Mouse (Mus musculus): ENCODE data around the gene Slc8b1. TPM values are rescaled to one million over a fixed set of nuclear protein-coding genes. Genes with fewer than 3 reads are reported as not detected.

Gene Slc8b1
- polyA plus RNA-seq, 1 experiment from 2014 or later, result 3.0 TPM

DNA sequence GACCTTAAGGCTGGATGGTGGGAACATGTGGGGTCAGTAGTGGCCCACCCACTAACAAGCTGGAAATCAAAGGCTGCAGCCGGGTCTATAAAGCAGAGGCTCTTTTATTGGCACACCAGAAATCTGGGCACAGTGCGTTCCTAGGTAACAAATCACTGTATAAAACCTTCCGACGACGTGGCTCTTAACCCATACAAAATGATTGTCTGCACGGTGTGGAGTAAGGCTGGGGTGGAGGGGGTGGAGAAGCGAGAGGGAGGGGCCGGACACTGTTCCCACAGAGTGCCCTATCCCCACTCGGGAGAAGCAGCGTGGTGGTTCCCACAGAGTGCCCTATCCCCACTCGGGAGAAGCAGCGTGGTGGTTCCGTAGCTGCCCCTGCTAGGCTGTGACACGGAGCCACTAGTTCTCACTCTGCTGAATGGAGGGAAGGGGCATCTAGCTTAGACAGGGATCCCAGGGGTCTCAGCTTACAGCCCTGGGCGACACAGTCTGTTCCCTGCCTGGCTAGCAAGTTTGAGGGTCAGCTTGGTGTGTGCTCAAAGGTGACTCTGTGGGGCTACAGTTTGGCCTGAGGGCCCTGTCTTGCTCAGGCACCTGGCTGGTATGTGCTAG, 23.2 kb downstream of the Slc8b1 start:
- 13% methylated on average over 15 of the region's 15 CpGs for WGBS
- Histone ChIP-seq H3K4me3 (no peak overlapping the region), H3K27ac (replicated peaks) (peak overlapping the region; percentile 75), H3K9me3 (no peaks in the 10 kb centered on the region), H3K36me3 (peaks cover 26% of the 10 kb centered on the region), H3K4me1 (replicated peaks) (peaks cover 31% of the 10 kb centered on the region), H3K9ac (peak overlapping the region; percentile 12; the same call in 1 of the 2 replicates), H3K4me2 (no peak overlapping the region), H3K27me3 (no peaks in the 10 kb centered on the region)
- peak; percentile 62; the same call in 1 of the 2 replicates for ATAC-seq (ENCODE audit: low read depth)

DNA sequence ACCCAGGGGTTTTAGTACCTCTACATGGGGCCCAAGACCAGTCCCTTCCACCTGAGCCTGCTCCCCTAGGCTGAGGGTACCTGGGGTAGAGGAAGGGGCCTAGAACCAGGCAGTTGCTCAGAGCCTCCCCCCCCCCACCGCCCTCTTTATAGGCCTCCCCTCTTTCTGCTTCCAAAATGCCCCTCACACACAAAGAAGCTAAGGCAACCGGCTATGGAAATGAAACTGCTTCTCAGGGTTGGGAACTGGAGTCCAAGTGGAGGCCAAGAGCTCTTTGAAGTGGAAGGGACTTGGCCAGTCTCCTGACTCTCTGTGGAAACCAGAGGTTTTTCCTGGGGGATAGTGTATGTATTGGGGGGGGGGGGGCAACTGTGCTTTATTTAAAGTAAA, 23.7 kb downstream of the Slc8b1 start:
- 35% methylated on average over 2 of the region's 2 CpGs for WGBS
- Histone ChIP-seq H3K27ac (replicated peaks) (peak overlapping the region; percentile 75), H3K4me2 (no peak overlapping the region), H3K9me3 (no peaks in the 10 kb centered on the region), H3K27me3 (no peaks in the 10 kb centered on the region), H3K4me3 (no peak overlapping the region), H3K9ac (peak overlapping the region; percentile 12; the same call in 1 of the 2 replicates), H3K36me3 (peaks cover 31% of the 10 kb centered on the region), H3K4me1 (replicated peaks) (peaks cover 31% of the 10 kb centered on the region)
- peak; percentile 58; the same call in 1 of the 2 replicates for ATAC-seq (ENCODE audit: low read depth)

DNA sequence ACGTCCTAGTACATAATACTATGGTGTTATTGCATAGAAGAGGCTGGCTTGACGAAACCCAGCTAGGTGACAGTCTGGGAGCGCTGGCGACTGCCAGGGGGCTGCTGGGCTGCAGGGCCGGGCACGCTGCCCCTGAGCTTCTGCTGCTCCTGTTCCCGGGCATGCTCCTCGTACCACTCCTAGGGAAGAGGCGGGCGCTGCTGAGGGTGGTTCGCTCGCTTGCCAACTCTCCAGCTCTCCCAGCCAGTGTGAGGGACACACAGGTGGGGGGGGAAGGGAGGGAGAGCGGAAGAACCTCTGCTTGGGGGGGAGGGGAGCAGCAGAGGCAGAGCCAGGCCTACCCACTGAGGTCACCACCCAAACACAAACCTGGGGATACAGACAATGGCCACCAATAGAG, 25.1 kb downstream of the Slc8b1 start:
- peaks cover 43% of the 10 kb centered on the region for H3K36me3 ChIP-seq
- no peak overlapping the region for H3K4me3 ChIP-seq
- H3K27ac ChIP-seq (replicated peaks), result 0 out of 2 replicates have a peak overlapping the region, but pooled peaks have one; percentile 28
- no peak for ATAC-seq (ENCODE audit: low read depth)
- H3K27me3 ChIP-seq, result no peaks in the 10 kb centered on the region
- 0 out of 2 replicates have a peak overlapping the region, but pooled peaks have one; percentile 17 for H3K9ac ChIP-seq
- no peaks in the 10 kb centered on the region for H3K9me3 ChIP-seq
- peaks cover 31% of the 10 kb centered on the region for H3K4me1 ChIP-seq (replicated peaks)
- WGBS, result 74% methylated on average over 13 of the region's 13 CpGs
- H3K4me2 ChIP-seq, result no peak overlapping the region

DNA sequence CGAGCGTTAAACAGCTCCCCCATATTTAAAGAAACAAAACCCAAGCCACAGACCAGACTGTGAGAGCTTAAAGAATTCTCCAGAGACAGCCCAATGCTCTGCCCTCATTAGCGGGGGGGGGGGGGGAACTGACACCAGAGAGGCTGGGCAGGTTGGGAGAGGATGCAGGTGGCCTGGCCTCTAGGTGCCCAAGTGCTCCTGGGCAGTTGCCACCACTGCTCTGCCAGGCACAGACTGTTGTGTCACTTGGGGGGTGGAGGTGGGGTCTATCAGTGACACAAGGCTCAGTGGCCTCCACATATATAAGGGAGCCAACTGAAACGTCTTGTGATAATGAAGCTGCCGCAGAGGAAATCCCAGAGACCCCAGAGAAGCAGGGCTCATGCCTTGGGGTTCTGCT, 25.7 kb downstream of the Slc8b1 start:
- Histone ChIP-seq H3K27ac (replicated peaks) (no peak overlapping the region), H3K4me2 (no peak overlapping the region), H3K9me3 (no peaks in the 10 kb centered on the region), H3K36me3 (peaks cover 49% of the 10 kb centered on the region), H3K9ac (no peak overlapping the region), H3K4me1 (replicated peaks) (peaks cover 31% of the 10 kb centered on the region), H3K27me3 (no peaks in the 10 kb centered on the region), H3K4me3 (no peak overlapping the region)
- ATAC-seq (ENCODE audit: low read depth), result no peak
- 74% methylated on average over 5 of the region's 5 CpGs for WGBS

DNA sequence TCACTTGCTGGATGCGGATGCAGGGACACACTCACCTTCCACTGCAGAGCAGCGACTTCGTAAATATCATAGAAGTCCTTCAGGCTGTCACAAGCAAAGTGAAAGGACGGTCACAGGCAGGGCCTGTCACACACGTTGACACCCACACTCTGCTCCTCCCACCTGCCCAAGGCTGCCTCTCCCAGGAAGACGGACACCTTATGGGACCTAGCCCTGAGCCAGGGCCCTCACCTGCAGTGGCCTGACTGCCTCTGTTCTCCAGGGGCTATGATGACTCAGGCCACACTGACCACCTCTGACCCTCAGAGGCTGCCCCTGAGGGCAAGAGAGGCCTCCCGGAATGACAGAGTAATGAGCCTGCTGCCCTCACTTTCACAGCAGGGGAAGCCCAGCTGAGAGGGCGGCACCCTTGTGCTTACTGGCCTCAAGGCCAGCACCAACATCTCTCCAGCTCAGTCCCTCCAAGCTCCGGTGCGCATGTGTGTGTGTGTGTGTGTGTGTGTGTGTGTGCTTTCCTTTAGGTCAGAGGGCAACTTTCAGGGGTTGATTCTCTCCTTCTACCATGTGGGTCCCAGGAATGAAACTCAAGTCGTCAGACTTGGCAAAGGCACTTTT, 37.4 kb downstream of the Slc8b1 start:
- WGBS, result 66% methylated on average over 11 of the region's 11 CpGs
- no peak for ATAC-seq (ENCODE audit: low read depth)
- H3K36me3 ChIP-seq, result peaks cover 70% of the 10 kb centered on the region

GRCm38 (mm10) chr5:120550137-120550536, 39.2 kb downstream of the Slc8b1 start:
- 83% methylated on average over 5 of the region's 5 CpGs for WGBS
- H3K4me3 ChIP-seq, result no peak overlapping the region
- H3K4me2 ChIP-seq, result no peak overlapping the region
- no peaks in the 10 kb centered on the region for H3K4me1 ChIP-seq (replicated peaks)
- no peak for ATAC-seq (ENCODE audit: low read depth)
- no peak overlapping the region for H3K9ac ChIP-seq
- H3K27ac ChIP-seq (replicated peaks), result no peak overlapping the region
- no peaks in the 10 kb centered on the region for H3K27me3 ChIP-seq
- peaks cover 71% of the 10 kb centered on the region for H3K36me3 ChIP-seq
- no peaks in the 10 kb centered on the region for H3K9me3 ChIP-seq

More for the DNA sequence above, 37.4 kb downstream of the Slc8b1 start:
- Histone ChIP-seq H3K27ac (replicated peaks) (no peak overlapping the region), H3K4me3 (no peak overlapping the region), H3K9ac (no peak overlapping the region), H3K4me1 (replicated peaks) (no peaks in the 10 kb centered on the region), H3K27me3 (no peaks in the 10 kb centered on the region), H3K4me2 (no peak overlapping the region), H3K9me3 (no peaks in the 10 kb centered on the region)

DNA sequence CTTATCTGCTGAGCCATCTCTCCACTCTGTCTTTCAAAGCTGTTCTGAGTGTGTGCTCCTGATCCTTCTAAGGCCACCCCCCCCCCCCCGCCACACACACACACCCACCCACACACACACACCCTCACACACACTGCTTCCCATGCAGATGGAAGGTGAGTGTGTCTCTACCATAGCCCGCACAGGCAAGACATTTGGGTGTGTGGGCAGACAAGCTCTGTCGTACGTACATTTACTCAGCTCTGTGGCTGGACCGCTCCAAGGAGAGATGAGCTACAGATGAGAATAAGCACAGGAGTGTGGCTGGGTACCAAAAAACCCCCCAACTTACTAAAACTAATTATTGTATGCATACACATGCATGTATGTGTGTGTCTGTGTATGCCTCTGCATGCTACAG, 39.7 kb downstream of the Slc8b1 start:
- Histone ChIP-seq H3K27me3 (no peaks in the 10 kb centered on the region), H3K36me3 (peaks cover 76% of the 10 kb centered on the region), H3K9ac (no peak overlapping the region), H3K4me1 (replicated peaks) (no peaks in the 10 kb centered on the region), H3K4me3 (no peak overlapping the region), H3K9me3 (no peaks in the 10 kb centered on the region), H3K4me2 (no peak overlapping the region), H3K27ac (replicated peaks) (no peak overlapping the region)
- no peak for ATAC-seq (ENCODE audit: low read depth)
- WGBS, result 95% methylated on average over 5 of the region's 5 CpGs

DNA sequence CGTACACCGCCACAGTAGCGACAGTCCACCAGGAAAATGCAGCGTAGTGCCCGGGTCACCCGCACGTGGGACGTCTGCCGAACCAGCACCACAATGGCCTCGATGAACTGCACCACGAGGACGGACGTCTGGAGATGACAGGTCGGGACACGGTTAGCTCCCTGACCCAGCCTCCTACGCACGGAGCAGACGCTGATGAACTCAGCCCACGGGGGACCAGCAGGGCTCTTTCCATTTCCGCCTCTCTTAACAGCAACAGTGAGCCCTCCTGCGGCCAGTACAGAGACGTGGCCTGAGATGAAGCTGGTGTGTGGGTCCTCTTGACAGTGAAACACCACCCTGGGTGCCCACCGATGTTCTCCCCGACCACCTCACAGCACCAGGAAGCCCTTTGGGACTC, 44.9 kb downstream of the Slc8b1 start:
- Histone ChIP-seq H3K4me1 (replicated peaks) (peaks cover 25% of the 10 kb centered on the region), H3K36me3 (peaks cover 65% of the 10 kb centered on the region), H3K27ac (replicated peaks) (no peak overlapping the region), H3K4me3 (no peak overlapping the region), H3K4me2 (no peak overlapping the region), H3K9ac (peak overlapping the region; percentile 31; the same call in 1 of the 2 replicates), H3K9me3 (no peaks in the 10 kb centered on the region), H3K27me3 (no peaks in the 10 kb centered on the region)
- 83% methylated on average over 24 of the region's 24 CpGs for WGBS
- ATAC-seq (ENCODE audit: low read depth), result no peak

GRCm38 (mm10) chr5:120558041-120558440, 47.1 kb downstream of the Slc8b1 start:
- WGBS, result 77% methylated on average over 8 of the region's 8 CpGs
- ATAC-seq (ENCODE audit: low read depth), result no peak

GRCm38 (mm10) chr5:120558762-120559161, 47.8 kb downstream of the Slc8b1 start:
- Histone ChIP-seq H3K36me3 (peaks cover 37% of the 10 kb centered on the region), H3K4me1 (replicated peaks) (peaks cover 52% of the 10 kb centered on the region), H3K4me2 (no peak overlapping the region), H3K9ac (peak overlapping the region; percentile 47), H3K27me3 (no peaks in the 10 kb centered on the region), H3K9me3 (no peaks in the 10 kb centered on the region), H3K4me3 (no peak overlapping the region), H3K27ac (replicated peaks) (peak overlapping the region; percentile 14)
- ATAC-seq (ENCODE audit: low read depth), result no peak
- 66% methylated on average over 14 of the region's 14 CpGs for WGBS

More at GRCm38 (mm10) chr5:120558041-120558440, 47.1 kb downstream of the Slc8b1 start:
- Histone ChIP-seq H3K4me2 (no peak overlapping the region), H3K4me1 (replicated peaks) (peaks cover 44% of the 10 kb centered on the region), H3K27me3 (no peaks in the 10 kb centered on the region), H3K9ac (peak overlapping the region; percentile 17; the same call in 1 of the 2 replicates), H3K27ac (replicated peaks) (peak overlapping the region; percentile 14; the same call in 1 of the 2 replicates), H3K9me3 (no peaks in the 10 kb centered on the region), H3K36me3 (peaks cover 44% of the 10 kb centered on the region), H3K4me3 (no peak overlapping the region)

- 0 out of 2 replicates have a peak overlapping the region, but pooled peaks have one; percentile 12 for H3K9ac ChIP-seq
- H3K9me3 ChIP-seq, result no peaks in the 10 kb centered on the region
- peaks cover 64% of the 10 kb centered on the region for H3K4me1 ChIP-seq (replicated peaks)
- no peak overlapping the region for H3K4me3 ChIP-seq
- H3K27ac ChIP-seq (replicated peaks), result peak overlapping the region; percentile 66
- peaks cover 24% of the 10 kb centered on the region for H3K36me3 ChIP-seq
- no peak for ATAC-seq (ENCODE audit: low read depth)
- WGBS, result 57% methylated on average over 9 of the region's 9 CpGs
- H3K4me2 ChIP-seq, result peak overlapping the region; percentile 20
- H3K27me3 ChIP-seq, result no peaks in the 10 kb centered on the region
Observed at GRCm38 (mm10) chr5:120560129-120560615, 49.2 kb downstream of the Slc8b1 start.

- ATAC-seq (ENCODE audit: low read depth), result no peak; the same call in 1 of the 2 replicates
- 8% methylated on average over 16 of the region's 16 CpGs for WGBS
- Histone ChIP-seq H3K9me3 (no peaks in the 10 kb centered on the region), H3K27ac (replicated peaks) (peak overlapping the region; percentile 66), H3K4me3 (no peak overlapping the region), H3K4me1 (replicated peaks) (peaks cover 70% of the 10 kb centered on the region), H3K27me3 (no peaks in the 10 kb centered on the region), H3K4me2 (peak overlapping the region; percentile 20), H3K36me3 (peaks cover 19% of the 10 kb centered on the region), H3K9ac (0 out of 2 replicates have a peak overlapping the region, but pooled peaks have one; percentile 12)
Observed at GRCm38 (mm10) chr5:120560616-120561311, 49.8 kb downstream of the Slc8b1 start.
